Mouse (Mus musculus): ENCODE results near the gene Casz1. TPM values are rescaled to one million over a fixed set of nuclear protein-coding genes. Genes with fewer than 3 reads are reported as not detected.

Gene Casz1
- polyA plus RNA-seq, 1 experiment from 2014 or later, result 6.7 TPM

DNA sequence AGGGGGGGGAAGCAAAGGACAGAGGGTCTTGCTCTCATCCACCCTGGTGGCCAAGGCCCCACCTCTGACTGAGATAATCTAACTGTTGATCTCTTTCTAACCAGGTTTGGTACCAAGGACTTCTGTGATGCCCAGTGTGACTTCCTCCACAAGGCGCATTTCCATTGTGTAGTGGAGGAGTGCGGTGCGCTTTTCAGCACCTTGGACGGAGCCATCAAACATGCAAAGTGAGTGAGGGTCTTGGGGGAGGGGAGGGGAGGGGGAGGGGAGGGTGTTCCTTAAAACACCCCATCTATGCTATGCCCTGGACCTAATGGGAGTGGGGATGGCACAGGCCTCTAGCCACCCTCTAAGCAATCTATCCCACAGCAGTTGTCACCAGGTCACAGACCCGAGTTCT, 138.9 kb downstream of the Casz1 start:
- 40% methylated on average over 5 of the region's 5 CpGs for WGBS
- ATAC-seq (replicated peaks; ENCODE audit: low FRiP score, low read depth) (no peak), DNase-seq (ENCODE audit: low spot score) (no peak)
- Histone ChIP-seq H3K4me3 (replicated peaks; ENCODE audit: low read depth, low read length) (no peak overlapping the region), H3K36me3 (ENCODE audit: insufficient read depth, low read length) (peaks cover 7% of the 10 kb centered on the region; the same call in 1 of the 2 replicates), H3K4me1 (replicated peaks; ENCODE audit: insufficient read depth, low read length) (peaks cover 23% of the 10 kb centered on the region), H3K4me2 (ENCODE audit: low read length) (no peak overlapping the region), H3K27ac (no peak overlapping the region), H3K9me3 (replicated peaks; ENCODE audit: low read length) (no peaks in the 10 kb centered on the region), H3K27me3 (ENCODE audit: insufficient read depth, low read length) (no peaks in the 10 kb centered on the region), H3K9ac (ENCODE audit: low read depth, low read length) (no peak overlapping the region)
- TF ChIP-seq CTCF (IDR thresholded peaks at IDR 0.05; ENCODE audit: low read depth), result no peak

GRCm38 (mm10) chr4:148945476-148945881, 141.2 kb downstream of the Casz1 start:
- no peaks in the 10 kb centered on the region for H3K9me3 ChIP-seq (replicated peaks; ENCODE audit: low read length)
- no peak for ATAC-seq (replicated peaks; ENCODE audit: low FRiP score, low read depth)
- TF ChIP-seq CTCF (IDR thresholded peaks at IDR 0.05; ENCODE audit: low read depth), result no peak
- peaks cover 23% of the 10 kb centered on the region for H3K4me1 ChIP-seq (replicated peaks; ENCODE audit: insufficient read depth, low read length)
- no peak for DNase-seq (ENCODE audit: low spot score)
- H3K36me3 ChIP-seq (ENCODE audit: insufficient read depth, low read length), result no peaks in the 10 kb centered on the region
- no peak overlapping the region for H3K4me2 ChIP-seq (ENCODE audit: low read length)
- no peaks in the 10 kb centered on the region for H3K27me3 ChIP-seq (ENCODE audit: insufficient read depth, low read length)
- WGBS, result 85% methylated on average over 4 of the region's 4 CpGs
- H3K4me3 ChIP-seq (replicated peaks; ENCODE audit: low read depth, low read length), result no peak overlapping the region
- H3K9ac ChIP-seq (ENCODE audit: low read depth, low read length), result no peak overlapping the region
- H3K27ac ChIP-seq, result no peak overlapping the region

DNA sequence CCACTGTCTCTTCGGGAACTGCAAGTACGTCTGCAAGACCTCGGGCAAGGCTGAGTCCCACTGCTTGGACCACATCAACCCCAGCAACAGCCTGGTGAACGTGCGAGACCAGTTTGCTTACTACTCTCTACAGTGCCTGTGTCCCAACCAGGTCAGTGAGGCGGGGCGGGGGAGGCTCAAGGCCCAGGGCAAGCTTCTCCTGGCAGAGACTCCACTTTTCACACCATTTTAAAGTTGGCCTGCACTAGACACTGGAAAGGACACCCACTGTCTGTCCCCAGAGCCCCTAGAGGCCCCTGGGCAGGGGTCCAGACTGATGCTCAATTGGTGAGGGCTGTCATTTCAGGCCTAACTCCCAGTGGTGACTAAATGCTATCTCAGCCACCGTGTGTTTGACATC, 141.8 kb downstream of the Casz1 start:
- ATAC-seq (replicated peaks; ENCODE audit: low FRiP score, low read depth) (no peak), DNase-seq (ENCODE audit: low spot score) (no peak)
- no peak for TF ChIP-seq CTCF (IDR thresholded peaks at IDR 0.05; ENCODE audit: low read depth)
- H3K9me3 ChIP-seq (replicated peaks; ENCODE audit: low read length), result no peaks in the 10 kb centered on the region
- no peak overlapping the region for H3K4me2 ChIP-seq (ENCODE audit: low read length)
- no peak overlapping the region for H3K4me3 ChIP-seq (replicated peaks; ENCODE audit: low read depth, low read length)
- H3K4me1 ChIP-seq (replicated peaks; ENCODE audit: insufficient read depth, low read length), result peaks cover 17% of the 10 kb centered on the region; the same call in 1 of the 2 replicates
- no peaks in the 10 kb centered on the region for H3K27me3 ChIP-seq (ENCODE audit: insufficient read depth, low read length)
- no peak overlapping the region for H3K9ac ChIP-seq (ENCODE audit: low read depth, low read length)
- 91% methylated on average over 8 of the region's 8 CpGs for WGBS
- H3K36me3 ChIP-seq (ENCODE audit: insufficient read depth, low read length), result no peaks in the 10 kb centered on the region
- H3K27ac ChIP-seq, result no peak overlapping the region

GRCm38 (mm10) chr4:148947833-148948388, 143.7 kb downstream of the Casz1 start:
- Histone ChIP-seq H3K9ac (ENCODE audit: low read depth, low read length) (no peak overlapping the region), H3K27ac (peak overlapping the region; percentile 47), H3K36me3 (ENCODE audit: insufficient read depth, low read length) (no peaks in the 10 kb centered on the region), H3K4me3 (replicated peaks; ENCODE audit: low read depth, low read length) (no peak overlapping the region), H3K4me1 (replicated peaks; ENCODE audit: insufficient read depth, low read length) (peaks cover 19% of the 10 kb centered on the region; the same call in 1 of the 2 replicates), H3K27me3 (ENCODE audit: insufficient read depth, low read length) (peaks cover 4% of the 10 kb centered on the region; the same call in 1 of the 2 replicates), H3K4me2 (ENCODE audit: low read length) (no peak overlapping the region), H3K9me3 (replicated peaks; ENCODE audit: low read length) (no peaks in the 10 kb centered on the region)
- ATAC-seq (replicated peaks; ENCODE audit: low FRiP score, low read depth) (peak; percentile 57), DNase-seq (ENCODE audit: low spot score) (peak; percentile 60)
- WGBS, result 32% methylated on average over 10 of the region's 10 CpGs
- TF ChIP-seq CTCF (IDR thresholded peaks at IDR 0.05; ENCODE audit: low read depth), result no peak

DNA sequence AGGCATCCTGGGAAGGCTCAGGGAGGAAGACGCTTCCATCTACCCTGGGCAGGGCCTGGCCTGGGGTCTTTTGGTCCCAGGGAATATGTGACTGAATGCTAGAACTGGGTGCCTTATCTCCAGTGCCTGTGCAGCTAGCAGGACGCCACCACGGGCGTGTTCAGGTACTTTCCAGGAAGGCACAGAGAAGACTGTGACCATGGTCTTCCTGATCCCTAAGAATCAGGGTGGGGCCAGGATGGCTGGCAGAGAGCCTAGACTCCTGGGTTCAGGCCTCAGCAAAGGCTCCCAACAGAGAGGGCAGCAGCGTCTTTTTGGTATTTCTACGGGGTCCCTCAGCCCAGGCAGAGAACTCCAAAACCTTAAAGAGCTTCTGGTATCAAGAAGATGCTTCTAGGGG, 146.3 kb downstream of the Casz1 start:
- H3K27ac ChIP-seq, result no peak overlapping the region
- WGBS, result 72% methylated on average over 6 of the region's 6 CpGs
- no peak overlapping the region for H3K4me2 ChIP-seq (ENCODE audit: low read length)
- H3K36me3 ChIP-seq (ENCODE audit: insufficient read depth, low read length), result no peaks in the 10 kb centered on the region
- no peak for TF ChIP-seq CTCF (IDR thresholded peaks at IDR 0.05; ENCODE audit: low read depth)
- H3K27me3 ChIP-seq (ENCODE audit: insufficient read depth, low read length), result peaks cover 4% of the 10 kb centered on the region; the same call in 1 of the 2 replicates
- H3K4me3 ChIP-seq (replicated peaks; ENCODE audit: low read depth, low read length), result no peak overlapping the region
- ATAC-seq (replicated peaks; ENCODE audit: low FRiP score, low read depth) (no peak), DNase-seq (ENCODE audit: low spot score) (no peak)
- peaks cover 27% of the 10 kb centered on the region; the same call in 1 of the 2 replicates for H3K4me1 ChIP-seq (replicated peaks; ENCODE audit: insufficient read depth, low read length)
- H3K9me3 ChIP-seq (replicated peaks; ENCODE audit: low read length), result no peaks in the 10 kb centered on the region
- H3K9ac ChIP-seq (ENCODE audit: low read depth, low read length), result no peak overlapping the region

- H3K4me3 ChIP-seq (replicated peaks; ENCODE audit: low read depth, low read length), result no peak overlapping the region
- DNase-seq (ENCODE audit: low spot score) (peak; percentile 41), ATAC-seq (replicated peaks; ENCODE audit: low FRiP score, low read depth) (no peak)
- H3K27me3 ChIP-seq (ENCODE audit: insufficient read depth, low read length), result peaks cover 4% of the 10 kb centered on the region; the same call in 1 of the 2 replicates
- no peak overlapping the region for H3K9ac ChIP-seq (ENCODE audit: low read depth, low read length)
- H3K4me2 ChIP-seq (ENCODE audit: low read length), result no peak overlapping the region
- no peaks in the 10 kb centered on the region for H3K36me3 ChIP-seq (ENCODE audit: insufficient read depth, low read length)
- TF ChIP-seq CTCF (IDR thresholded peaks at IDR 0.05; ENCODE audit: low read depth), result no peak
- WGBS, result 46% methylated on average over 25 of the region's 25 CpGs
- no peaks in the 10 kb centered on the region for H3K9me3 ChIP-seq (replicated peaks; ENCODE audit: low read length)
- no peak overlapping the region for H3K27ac ChIP-seq
- peaks cover 28% of the 10 kb centered on the region; the same call in 1 of the 2 replicates for H3K4me1 ChIP-seq (replicated peaks; ENCODE audit: insufficient read depth, low read length)
These were observed 146.9 kb downstream of the Casz1 start for GRCm38 (mm10) chr4:148950932-148951650.

Data from kidney, postnatal 0 days (tissue).